10 mouse cellular contexts compared by ENCODE assay signal in genomic region chr17:28036813-28037756, GRCm38 (mm10). TPM values are rescaled to one million over a fixed set of nuclear protein-coding genes. Genes with fewer than 3 reads are reported as not detected.
DNase-seq lines count a peak whose midpoint lies in the region; ATAC-seq lines count a peak whose summit lies in the region.
"Had no signal": no experiment of that assay in that cellular context is flagged by ENCODE, and none has a peak within 500 bp of the region (broad histone marks: within the 10 kb centered on the region; RNA-seq: fewer than 3 reads in every experiment).

No protein-coding gene starts in this region.

- H3K27ac ChIP-seq in embryonic facial prominence, embryonic 14.5 days (replicated peaks; ENCODE audit: low read depth, low read length) = 0 out of 2 replicates have a peak overlapping the region, but pooled peaks have one; percentile 8
- H3K27ac ChIP-seq in hindbrain, embryonic 15.5 days (replicated peaks) = peak overlapping the region; percentile 32; the same call in 1 of the 2 replicates
- peak overlapping the region; percentile 38; the same call in 1 of the 2 replicates for H3K27ac ChIP-seq in midbrain, embryonic 16.5 days (ENCODE audit: low read length)
- H3K27ac ChIP-seq: kidney, postnatal 0 days; macrophage had no signal

- peak; percentile 47 for DNase-seq in layer of hippocampus, adult 11-12 months (ENCODE audit: low spot score)
- no peak for DNase-seq in layer of hippocampus, postnatal 25 days (ENCODE audit: extremely low spot score in 1 of 2, low spot score in 1 of 2)
- peak; percentile 81 for DNase-seq in embryonic facial prominence, embryonic 14.5 days (ENCODE audit: low spot score)
- DNase-seq in adrenal gland, postnatal 10 days = no peak
- no peak for DNase-seq in cerebellum, adult 8-10 months

- H3K27me3 ChIP-seq in embryonic facial prominence, embryonic 14.5 days (replicated peaks; ENCODE audit: control insufficient read depth, insufficient read depth, low read length) = no peaks in the 10 kb centered on the region
- H3K27me3 ChIP-seq in hindbrain, embryonic 15.5 days = no peaks in the 10 kb centered on the region
- no peaks in the 10 kb centered on the region for H3K27me3 ChIP-seq in midbrain, embryonic 16.5 days (ENCODE audit: control insufficient read depth, insufficient read depth, low read depth, low read length)

- no peaks in the 10 kb centered on the region for H3K4me1 ChIP-seq in embryonic facial prominence, embryonic 14.5 days (ENCODE audit: control insufficient read depth, insufficient read depth, low read length)
- H3K4me1 ChIP-seq in hindbrain, embryonic 15.5 days (replicated peaks) = peaks cover 51% of the 10 kb centered on the region
- H3K4me1 ChIP-seq in midbrain, embryonic 16.5 days (ENCODE audit: control insufficient read depth, insufficient read depth, low read length) = peaks cover 37% of the 10 kb centered on the region

- no peaks in the 10 kb centered on the region for H3K9me3 ChIP-seq in embryonic facial prominence, embryonic 14.5 days (ENCODE audit: control insufficient read depth, low read length)
- no peaks in the 10 kb centered on the region for H3K9me3 ChIP-seq in hindbrain, embryonic 15.5 days
- H3K9me3 ChIP-seq in midbrain, embryonic 16.5 days (replicated peaks; ENCODE audit: control insufficient read depth, low read length, poor library complexity, severe bottlenecking) = no peaks in the 10 kb centered on the region

- ATAC-seq in embryonic facial prominence, embryonic 14.5 days (ENCODE audit: low read depth) = peak; percentile 63
- ATAC-seq in hindbrain, embryonic 15.5 days (ENCODE audit: low FRiP score, low read depth) = peak; percentile 21
- ATAC-seq in midbrain, embryonic 16.5 days = no peak
- no peak for ATAC-seq in erythroid progenitor cell, adult 5-6 weeks (replicated peaks; ENCODE audit: low FRiP score, poor library complexity, severe bottlenecking)

- H3K4me3 ChIP-seq in embryonic facial prominence, embryonic 14.5 days (ENCODE audit: low read depth, low read length) = no peak overlapping the region
- no peak overlapping the region for H3K4me3 ChIP-seq in hindbrain, embryonic 15.5 days
- no peak overlapping the region for H3K4me3 ChIP-seq in midbrain, embryonic 16.5 days (ENCODE audit: low read depth, low read length)

- WGBS in embryonic facial prominence, embryonic 14.5 days = 68% methylated on average over 9 of the region's 14 CpGs
- WGBS in hindbrain, embryonic 15.5 days = 35% methylated on average over 14 of the region's 14 CpGs
- WGBS in midbrain, embryonic 16.5 days = 46% methylated on average over 14 of the region's 14 CpGs

- H3K9ac ChIP-seq in embryonic facial prominence, embryonic 14.5 days (ENCODE audit: low read depth, low read length) = 0 out of 2 replicates have a peak overlapping the region, but pooled peaks have one; percentile 14
- no peak overlapping the region for H3K9ac ChIP-seq in hindbrain, embryonic 15.5 days
- peak overlapping the region; percentile 30; the same call in 1 of the 2 replicates for H3K9ac ChIP-seq in midbrain, embryonic 16.5 days (ENCODE audit: low read depth, low read length)

- no peak overlapping the region for H3K4me2 ChIP-seq in embryonic facial prominence, embryonic 14.5 days (ENCODE audit: low read depth, low read length)
- no peak overlapping the region for H3K4me2 ChIP-seq in hindbrain, embryonic 15.5 days
- H3K4me2 ChIP-seq in midbrain, embryonic 16.5 days (ENCODE audit: low read length) = no peak overlapping the region

- peaks cover 21% of the 10 kb centered on the region; the same call in 1 of the 2 replicates for H3K36me3 ChIP-seq in embryonic facial prominence, embryonic 14.5 days (ENCODE audit: control insufficient read depth, insufficient read depth, low read length)
- no peaks in the 10 kb centered on the region for H3K36me3 ChIP-seq in hindbrain, embryonic 15.5 days
- H3K36me3 ChIP-seq in midbrain, embryonic 16.5 days (ENCODE audit: control insufficient read depth, insufficient read depth, low read length) = no peaks in the 10 kb centered on the region

RNA-seq across cellular contexts. Expression of gene Tcp11, which starts 43.4 kb away (rescaled TPM):
- total RNA-seq in layer of hippocampus, postnatal 25 days (2021) = 1 to 10 TPM; 1.2 to 1.3 TPM
- polyA plus RNA-seq in embryonic facial prominence, embryonic 14.5 days (2014; fragmentation: Nextera tagmentation; extraction: Ambion mirVana) = 1.4 and 2.4 TPM in 2 replicates
- 1.5 TPM in 2 replicates for polyA plus RNA-seq in hindbrain, embryonic 15.5 days (2015; fragmentation: Nextera tagmentation; extraction: Ambion mirVana)
- polyA plus RNA-seq in midbrain, embryonic 16.5 days (2015; fragmentation: Nextera tagmentation; extraction: Ambion mirVana) = 2.0 TPM in 2 replicates
- under 1 TPM; 0.24 to 0.57 TPM for total RNA-seq in adrenal gland, postnatal 10 days (2021)
- not detected in 2 replicates for total RNA-seq in erythroid progenitor cell, adult 5-6 weeks (2015; ENCODE audit: low replicate concordance)
- not detected in 2 replicates for total RNA-seq in erythroid progenitor cell, adult 5-6 weeks (2017; ENCODE audit: low replicate concordance)
- polyA plus RNA-seq: macrophage had no signal

Comparison
In these comparisons a context has a peak if more than half of its experiments do, and no peak if none do; other contexts are left out.
1. DNase-seq: peak in layer of hippocampus, adult 11-12 months (single experiment) and embryonic facial prominence, embryonic 14.5 days (single experiment); none in layer of hippocampus, postnatal 25 days (0 of 2), adrenal gland, postnatal 10 days (single experiment) and cerebellum, adult 8-10 months (single experiment).
2. ATAC-seq: peak in embryonic facial prominence, embryonic 14.5 days (single experiment) and hindbrain, embryonic 15.5 days (single experiment); none in midbrain, embryonic 16.5 days (single experiment) and erythroid progenitor cell, adult 5-6 weeks (single experiment).
3. Peak in every context shown above with its lines, with median percentiles within 50 percentile points of each other: H3K27ac ChIP-seq.